Comparison of ENCODE assay signal across 9 mouse cellular contexts in genomic region chr2:95448897-95449296, GRCm38 (mm10).
A peak's percentile ranks its signal among the peaks of the same experiment; 100 is the strongest.
DNase-seq lines count a peak whose midpoint lies in the region; ATAC-seq and TF ChIP-seq lines count a peak whose summit lies in the region.
"Had no signal": no experiment of that assay in that cellular context is flagged by ENCODE, and none has a peak within 500 bp of the region (broad histone marks: within the 10 kb centered on the region; RNA-seq: fewer than 3 reads in every experiment).

No protein-coding gene starts in this region.

- H3K27ac ChIP-seq in forebrain, postnatal 0 days (ENCODE audit: low read depth, low read length): no peak overlapping the region
- H3K27ac ChIP-seq in limb, embryonic 10.5 days: no peak overlapping the region
- no peak overlapping the region for H3K27ac ChIP-seq in liver, embryonic 12.5 days
- H3K27ac ChIP-seq in cerebellum, adult 2 months (ENCODE audit: insufficient read depth, low read length): no peak overlapping the region

- intact Hi-C loops in left cerebral cortex, postnatal 4 days (cut with DNase I): no loop called here

- no peaks in the 10 kb centered on the region for H3K4me1 ChIP-seq in forebrain, postnatal 0 days (ENCODE audit: insufficient read depth)
- peaks cover 5% of the 10 kb centered on the region; the same call in 1 of the 2 replicates for H3K4me1 ChIP-seq in limb, embryonic 10.5 days
- H3K4me1 ChIP-seq in liver, embryonic 12.5 days: no peaks in the 10 kb centered on the region
- H3K4me1 ChIP-seq in cerebellum, adult 2 months (ENCODE audit: control insufficient read depth, insufficient read depth, low read length): no peaks in the 10 kb centered on the region

- no peak overlapping the region for H3K4me3 ChIP-seq in forebrain, postnatal 0 days (ENCODE audit: low read depth, low read length)
- H3K4me3 ChIP-seq in limb, embryonic 10.5 days: no peak overlapping the region
- no peak overlapping the region for H3K4me3 ChIP-seq in liver, embryonic 12.5 days
- no peak overlapping the region for H3K4me3 ChIP-seq in cerebellum, adult 2 months (replicated peaks; ENCODE audit: insufficient read depth, low read depth, low read length)

- WGBS in forebrain, postnatal 0 days: 0% methylated on average over 1 of the region's 1 CpGs
- WGBS in limb, embryonic 10.5 days: 4% methylated on average over 1 of the region's 1 CpGs
- WGBS in liver, embryonic 12.5 days (ENCODE audit: insufficient replicate concordance): 26% methylated on average over 1 of the region's 1 CpGs
- WGBS in cerebellum, adult 2 months: 0% methylated on average over 1 of the region's 1 CpGs

- H3K36me3 ChIP-seq in forebrain, postnatal 0 days (ENCODE audit: insufficient read depth): no peaks in the 10 kb centered on the region
- H3K36me3 ChIP-seq in limb, embryonic 10.5 days: no peaks in the 10 kb centered on the region
- H3K36me3 ChIP-seq in liver, embryonic 12.5 days: no peaks in the 10 kb centered on the region

- H3K27me3 ChIP-seq in forebrain, postnatal 0 days (ENCODE audit: insufficient read depth, low read length): no peaks in the 10 kb centered on the region
- H3K27me3 ChIP-seq in limb, embryonic 10.5 days (ENCODE audit: low read depth, poor library complexity, severe bottlenecking): no peaks in the 10 kb centered on the region
- no peaks in the 10 kb centered on the region for H3K27me3 ChIP-seq in liver, embryonic 12.5 days (replicated peaks)
- H3K27me3 ChIP-seq in cerebellum, adult 2 months (ENCODE audit: control insufficient read depth, insufficient read depth, low read length): no peaks in the 10 kb centered on the region

- TF ChIP-seq CTCF in forebrain, postnatal 0 days (IDR thresholded peaks at IDR 0.05; ENCODE audit: low read depth): peak; percentile 26; the same call in 1 of the 2 replicates
- TF ChIP-seq CTCF in cerebellum, adult 2 months (IDR thresholded peaks at IDR 0.05; ENCODE audit: borderline replicate concordance, insufficient read depth, low read depth, low read length): no peak

- H3K9ac ChIP-seq in forebrain, postnatal 0 days: no peak overlapping the region
- no peak overlapping the region for H3K9ac ChIP-seq in liver, embryonic 12.5 days
- H3K9ac ChIP-seq: liver, postnatal 0 days had no signal

- peak; percentile 74 for ATAC-seq in forebrain, postnatal 0 days
- no peak for ATAC-seq in liver, embryonic 12.5 days
- ATAC-seq: liver, postnatal 0 days had no signal

- TF ChIP-seq POLR2A in cerebellum, adult 2 months (IDR thresholded peaks at IDR 0.05; ENCODE audit: borderline replicate concordance, insufficient read depth, low read length): no peak

- DNase-seq in left cerebral cortex, adult 11 months (ENCODE audit: low spot score): peak; percentile 3
- no peak for DNase-seq in left cerebral cortex, postnatal 4 days
- DNase-seq in forebrain, postnatal 0 days: peak; percentile 35
- DNase-seq in limb, embryonic 10.5 days (ENCODE audit: low spot score): peak; percentile 30
- peak; percentile 30 to 42 for DNase-seq in right cerebral cortex, postnatal 10 days (ENCODE audit: low spot score in 2 of 2)
- no peak for DNase-seq in thymus, postnatal 0 days (ENCODE audit: low spot score)
- no peak for DNase-seq in cerebellum, adult 2 months
- DNase-seq: liver, postnatal 0 days had no signal

- H3K9me3 ChIP-seq in forebrain, postnatal 0 days (ENCODE audit: low read length): no peaks in the 10 kb centered on the region
- no peaks in the 10 kb centered on the region for H3K9me3 ChIP-seq in limb, embryonic 10.5 days (replicated peaks)
- H3K9me3 ChIP-seq in liver, embryonic 12.5 days (replicated peaks): no peaks in the 10 kb centered on the region

- H3K4me2 ChIP-seq in forebrain, postnatal 0 days (ENCODE audit: low read depth): no peak overlapping the region
- H3K4me2 ChIP-seq in liver, embryonic 12.5 days: no peak overlapping the region

Comparison
In these comparisons a context has a peak if more than half of its experiments do, and no peak if none do; other contexts are left out.
1. DNase-seq: peak in left cerebral cortex, adult 11 months (single experiment), forebrain, postnatal 0 days (single experiment), limb, embryonic 10.5 days (single experiment) and right cerebral cortex, postnatal 10 days (2 of 2); none in left cerebral cortex, postnatal 4 days (single experiment), thymus, postnatal 0 days (single experiment) and cerebellum, adult 2 months (0 of 2).